Mouse (Mus musculus): Measurements from ENCODE around the gene Prpf19. TPM values are rescaled to one million over a fixed set of nuclear protein-coding genes. Genes with fewer than 3 reads are reported as not detected.

Prpf19 gene
- polyA plus RNA-seq, 1 experiment from 2014 or later = 45.7 TPM

GRCm38 (mm10) chr19:10867946-10868622 lies 26.9 kb upstream of the Prpf19 start:
- Histone ChIP-seq H3K4me1 (replicated peaks; ENCODE audit: control insufficient read depth, insufficient read depth, low read length) (0 out of 2 replicates have a peak, but pooled peaks cover 3% of the 10 kb centered on the region), H3K36me3 (ENCODE audit: control insufficient read depth, insufficient read depth, low read length) (peaks cover 15% of the 10 kb centered on the region), H3K27ac (ENCODE audit: low read depth, low read length) (no peak overlapping the region), H3K9ac (ENCODE audit: low read depth, low read length) (no peak overlapping the region), H3K4me3 (ENCODE audit: low read depth, low read length) (peak overlapping the region; percentile 55), H3K9me3 (ENCODE audit: control insufficient read depth, low read length) (no peaks in the 10 kb centered on the region), H3K27me3 (replicated peaks; ENCODE audit: control insufficient read depth, insufficient read depth, low read length) (peaks cover 28% of the 10 kb centered on the region), H3K4me2 (peak overlapping the region; percentile 62)
- no peak for DNase-seq (ENCODE audit: low spot score)
- ATAC-seq (replicated peaks; ENCODE audit: low FRiP score) = no peak
- WGBS = 43% methylated on average over 5 of the region's 5 CpGs

- Histone ChIP-seq H3K9me3 (ENCODE audit: control insufficient read depth, low read length) (no peaks in the 10 kb centered on the region), H3K9ac (ENCODE audit: low read depth, low read length) (peak overlapping the region; percentile 67), H3K4me3 (ENCODE audit: low read depth, low read length) (peak overlapping the region; percentile 55), H3K27ac (ENCODE audit: low read depth, low read length) (no peak overlapping the region), H3K4me2 (peak overlapping the region; percentile 62), H3K36me3 (ENCODE audit: control insufficient read depth, insufficient read depth, low read length) (peaks cover 20% of the 10 kb centered on the region), H3K27me3 (replicated peaks; ENCODE audit: control insufficient read depth, insufficient read depth, low read length) (peaks cover 28% of the 10 kb centered on the region), H3K4me1 (replicated peaks; ENCODE audit: control insufficient read depth, insufficient read depth, low read length) (0 out of 2 replicates have a peak, but pooled peaks cover 3% of the 10 kb centered on the region)
- WGBS = 2% methylated on average over 17 of the region's 17 CpGs
- no peak for DNase-seq (ENCODE audit: low spot score)
- no peak for ATAC-seq (replicated peaks; ENCODE audit: low FRiP score)
These were observed 26.3 kb upstream of the Prpf19 start for GRCm38 (mm10) chr19:10868623-10869141.

- peak overlapping the region; percentile 67 for H3K9ac ChIP-seq (ENCODE audit: low read depth, low read length)
- ATAC-seq (replicated peaks; ENCODE audit: low FRiP score) (peak; percentile 81), DNase-seq (ENCODE audit: low spot score) (peak; percentile 82)
- H3K27me3 ChIP-seq (replicated peaks; ENCODE audit: control insufficient read depth, insufficient read depth, low read length) = peaks cover 28% of the 10 kb centered on the region
- peak overlapping the region; percentile 55 for H3K4me3 ChIP-seq (ENCODE audit: low read depth, low read length)
- H3K27ac ChIP-seq (ENCODE audit: low read depth, low read length) = no peak overlapping the region; the same call in 1 of the 2 replicates
- WGBS = under 1% methylated on average over 37 of the region's 43 CpGs
- H3K4me2 ChIP-seq = peak overlapping the region; percentile 62
- H3K9me3 ChIP-seq (ENCODE audit: control insufficient read depth, low read length) = no peaks in the 10 kb centered on the region
- H3K36me3 ChIP-seq (ENCODE audit: control insufficient read depth, insufficient read depth, low read length) = peaks cover 23% of the 10 kb centered on the region
- H3K4me1 ChIP-seq (replicated peaks; ENCODE audit: control insufficient read depth, insufficient read depth, low read length) = 0 out of 2 replicates have a peak, but pooled peaks cover 3% of the 10 kb centered on the region
These were observed 25.7 kb upstream of the Prpf19 start for GRCm38 (mm10) chr19:10869241-10869885.

GRCm38 (mm10) chr19:10869886-10870527 lies 25.0 kb upstream of the Prpf19 start, which contains the start of gene Tmem132a:
Gene Tmem132a (minus strand): TSS chr19:10869940.
- no peak within 1 kb of the TSS; the same call in 1 of the 2 replicates for H3K27ac ChIP-seq (ENCODE audit: low read depth, low read length)
- no peak for ATAC-seq (replicated peaks; ENCODE audit: low FRiP score)

GRCm38 (mm10) chr19:10870676-10871075 lies 24.4 kb upstream of the Prpf19 start:
- no peak for DNase-seq (ENCODE audit: low spot score)
- ATAC-seq (replicated peaks; ENCODE audit: low FRiP score) = no peak
- Histone ChIP-seq H3K27me3 (replicated peaks; ENCODE audit: control insufficient read depth, insufficient read depth, low read length) (peaks cover 28% of the 10 kb centered on the region), H3K9me3 (ENCODE audit: control insufficient read depth, low read length) (no peaks in the 10 kb centered on the region), H3K4me3 (ENCODE audit: low read depth, low read length) (no peak overlapping the region), H3K4me2 (no peak overlapping the region), H3K9ac (ENCODE audit: low read depth, low read length) (no peak overlapping the region), H3K36me3 (ENCODE audit: control insufficient read depth, insufficient read depth, low read length) (peaks cover 18% of the 10 kb centered on the region), H3K27ac (ENCODE audit: low read depth, low read length) (no peak overlapping the region), H3K4me1 (replicated peaks; ENCODE audit: control insufficient read depth, insufficient read depth, low read length) (0 out of 2 replicates have a peak, but pooled peaks cover 3% of the 10 kb centered on the region)
- WGBS = 88% methylated on average over 3 of the region's 3 CpGs

More at GRCm38 (mm10) chr19:10869886-10870527, 25.0 kb upstream of the Prpf19 start, which contains the start of gene Tmem132a:
- Histone ChIP-seq H3K27me3 (replicated peaks; ENCODE audit: control insufficient read depth, insufficient read depth, low read length) (peaks cover 28% of the 10 kb centered on the region), H3K9me3 (ENCODE audit: control insufficient read depth, low read length) (no peaks in the 10 kb centered on the region), H3K4me3 (ENCODE audit: low read depth, low read length) (peak within 1 kb of the TSS; percentile 55), H3K9ac (ENCODE audit: low read depth, low read length) (peak within 1 kb of the TSS; percentile 67), H3K4me1 (replicated peaks; ENCODE audit: control insufficient read depth, insufficient read depth, low read length) (0 out of 2 replicates have a peak, but pooled peaks cover 3% of the 10 kb centered on the region), H3K4me2 (peak within 1 kb of the TSS; percentile 62), H3K36me3 (ENCODE audit: control insufficient read depth, insufficient read depth, low read length) (peaks cover 23% of the 10 kb centered on the region)
- WGBS = 15% methylated on average over 8 of the region's 8 CpGs
- no peak for DNase-seq (ENCODE audit: low spot score)

GRCm38 (mm10) chr19:10871328-10871961 lies 23.6 kb upstream of the Prpf19 start:
- H3K27ac ChIP-seq (ENCODE audit: low read depth, low read length) = no peak overlapping the region
- no peak overlapping the region for H3K9ac ChIP-seq (ENCODE audit: low read depth, low read length)
- 0 out of 2 replicates have a peak, but pooled peaks cover 3% of the 10 kb centered on the region for H3K4me1 ChIP-seq (replicated peaks; ENCODE audit: control insufficient read depth, insufficient read depth, low read length)
- peaks cover 28% of the 10 kb centered on the region for H3K27me3 ChIP-seq (replicated peaks; ENCODE audit: control insufficient read depth, insufficient read depth, low read length)
- peaks cover 18% of the 10 kb centered on the region for H3K36me3 ChIP-seq (ENCODE audit: control insufficient read depth, insufficient read depth, low read length)
- no peak overlapping the region for H3K4me2 ChIP-seq
- DNase-seq (ENCODE audit: low spot score) (no peak), ATAC-seq (replicated peaks; ENCODE audit: low FRiP score) (no peak)
- H3K9me3 ChIP-seq (ENCODE audit: control insufficient read depth, low read length) = no peaks in the 10 kb centered on the region
- H3K4me3 ChIP-seq (ENCODE audit: low read depth, low read length) = no peak overlapping the region
- WGBS = 70% methylated on average over 14 of the region's 14 CpGs

- Histone ChIP-seq H3K27me3 (replicated peaks; ENCODE audit: control insufficient read depth, insufficient read depth, low read length) (no peaks in the 10 kb centered on the region), H3K4me3 (ENCODE audit: low read depth, low read length) (no peak overlapping the region), H3K27ac (ENCODE audit: low read depth, low read length) (no peak overlapping the region), H3K4me2 (no peak overlapping the region), H3K9ac (ENCODE audit: low read depth, low read length) (no peak overlapping the region), H3K36me3 (ENCODE audit: control insufficient read depth, insufficient read depth, low read length) (peaks cover 6% of the 10 kb centered on the region), H3K9me3 (ENCODE audit: control insufficient read depth, low read length) (no peaks in the 10 kb centered on the region), H3K4me1 (replicated peaks; ENCODE audit: control insufficient read depth, insufficient read depth, low read length) (peaks cover 7% of the 10 kb centered on the region)
- DNase-seq (ENCODE audit: low spot score) (no peak), ATAC-seq (replicated peaks; ENCODE audit: low FRiP score) (no peak)
- WGBS = 88% methylated on average over 7 of the region's 7 CpGs
These were observed 16.7 kb upstream of the Prpf19 start for GRCm38 (mm10) chr19:10878201-10878837.
